Mouse (Mus musculus) CH12.LX (cell line): ENCODE measurements around the gene Fgf22. TPM values are rescaled to one million over a fixed set of nuclear protein-coding genes. Genes with fewer than 3 reads are reported as not detected.

Experiments
- DNase-seq: peaks from one replicate; pipeline ENCODE4 v3.0.0-alpha.2; 2013; ENCODE audit errors: extremely low read depth
- H3K27ac ChIP-seq: 2 replicates; pipeline ENCODE4 v1.5.1; 2012; ENCODE audit warnings: low read depth, mild to moderate bottlenecking, control low read depth, moderate library complexity; ENCODE audit not compliant: insufficient read depth
- H3K27me3 ChIP-seq: replicated peaks from 2 replicates; pipeline ENCODE3; 2012; ENCODE audit warnings: inconsistent platforms
- H3K36me3 ChIP-seq, 2 experiments: replicated peaks in 1 of 2; 2 replicates each; pipeline versions ENCODE3 to v1.6.1; 2012; ENCODE audit warnings: inconsistent platforms in 1 of 2, low read length in 1 of 2, mild to moderate bottlenecking in 1 of 2, mixed read lengths in 1 of 2, moderate library complexity in 1 of 2; ENCODE audit not compliant: control insufficient read depth in 1 of 2, insufficient read depth in 1 of 2
- H3K4me1 ChIP-seq, 2 experiments: 2 replicates each; pipeline ENCODE4 v1.6.1; 2012; ENCODE audit warnings: inconsistent platforms in 1 of 2, moderate library complexity in 1 of 2; ENCODE audit not compliant: insufficient read depth in 2 of 2, control insufficient read depth in 1 of 2
- H3K4me2 ChIP-seq: 2 replicates; pipeline ENCODE4 v1.6.1; 2012; ENCODE audit warnings: low read depth, mild to moderate bottlenecking, control low read depth; ENCODE audit not compliant: poor library complexity, insufficient read depth, severe bottlenecking
- H3K4me3 ChIP-seq, 3 experiments: fragments of 150-350 bp in 1 of 3; sonication (generic) in 1 of 3; replicated peaks in 1 of 3; 2 replicates each; pipeline versions ENCODE3 to v1.5.1; 2011 to 2012; ENCODE audit warnings: low read depth in 2 of 3, low read length in 2 of 3, mild to moderate bottlenecking in 2 of 3, moderate library complexity in 2 of 3, control low read depth in 1 of 3, improper control_type of control experiment in 1 of 3, inconsistent platforms in 1 of 3, mixed read lengths in 1 of 3; ENCODE audit not compliant: poor library complexity in 1 of 3
- H3K79me2 ChIP-seq: replicated peaks from 2 replicates; pipeline ENCODE4 v1.6.1; 2012; ENCODE audit warnings: mild to moderate bottlenecking, moderate library complexity; ENCODE audit not compliant: control insufficient read depth, poor library complexity, insufficient read depth, severe bottlenecking; ENCODE audit errors: extremely low read depth
- H3K9ac ChIP-seq: 2 replicates; pipeline ENCODE4 v1.6.1; 2012; ENCODE audit warnings: low read depth, mild to moderate bottlenecking, control low read depth, moderate library complexity; ENCODE audit not compliant: insufficient read depth
- H3K9me3 ChIP-seq: replicated peaks from 2 replicates; pipeline ENCODE3; 2012; ENCODE audit warnings: low read length, inconsistent platforms, mixed read lengths
- BHLHE40 ChIP-seq: IDR thresholded peaks from 2 replicates; pipeline ENCODE4 v1.6.1; 2011; ENCODE audit warnings: mild to moderate bottlenecking, low read depth, low read length, improper control_type of control experiment
- CHD1 ChIP-seq: IDR thresholded peaks from 2 replicates; pipeline ENCODE4 v1.6.1; 2012; ENCODE audit warnings: low read depth, low read length, improper control_type of control experiment, inconsistent platforms
- CHD2 ChIP-seq: IDR thresholded peaks from 2 replicates; pipeline ENCODE4 v1.6.1; 2011; ENCODE audit warnings: low read length, improper control_type of control experiment
- CTCF ChIP-seq, 2 experiments: IDR thresholded peaks in 1 of 2; conservative IDR thresholded peaks in 1 of 2; 2 replicates each; pipeline ENCODE4 v1.5.1; 2011 to 2012; ENCODE audit warnings: low read depth in 2 of 2, low read length in 2 of 2, improper control_type of control experiment in 1 of 2, inconsistent platforms in 1 of 2, mild to moderate bottlenecking in 1 of 2, moderate library complexity in 1 of 2
- E2F4 ChIP-seq: IDR thresholded peaks from 2 replicates; pipeline ENCODE4 v1.6.1; 2011; ENCODE audit warnings: low read depth, low read length, improper control_type of control experiment; ENCODE audit not compliant: insufficient replicate concordance
- ELF1 ChIP-seq: IDR thresholded peaks from 2 replicates; pipeline ENCODE4 v1.6.1; 2014; ENCODE audit warnings: low read depth, mild to moderate bottlenecking, inconsistent platforms, low read length, improper control_type of control experiment
- EP300 ChIP-seq: IDR thresholded peaks from 2 replicates; pipeline ENCODE4 v1.6.1; 2011; ENCODE audit warnings: low read length, improper control_type of control experiment
- ETS1 ChIP-seq: conservative IDR thresholded peaks from 2 replicates; pipeline ENCODE4 v1.6.1; 2012; ENCODE audit warnings: low read depth, mild to moderate bottlenecking, inconsistent platforms, low read length, improper control_type of control experiment, moderate library complexity
- GABPA ChIP-seq: IDR thresholded peaks from 2 replicates; pipeline ENCODE4 v1.6.1; 2012; ENCODE audit warnings: low read depth, low read length, improper control_type of control experiment, inconsistent platforms; ENCODE audit not compliant: insufficient replicate concordance
- HCFC1 ChIP-seq: IDR thresholded peaks from 2 replicates; pipeline ENCODE4 v1.6.1; 2012; ENCODE audit warnings: low read depth, mild to moderate bottlenecking, inconsistent platforms, low read length, improper control_type of control experiment
- IRF4 ChIP-seq: IDR thresholded peaks from 2 replicates; pipeline ENCODE4 v1.6.1; 2014; ENCODE audit warnings: low read depth, mild to moderate bottlenecking, inconsistent platforms, low read length, improper control_type of control experiment
- JUN ChIP-seq: IDR thresholded peaks from 2 replicates; pipeline ENCODE4 v1.6.1; 2011; ENCODE audit warnings: low read depth, mild to moderate bottlenecking, low read length, improper control_type of control experiment, moderate library complexity; ENCODE audit not compliant: insufficient read depth
- JUND ChIP-seq: conservative IDR thresholded peaks from 2 replicates; pipeline ENCODE4 v1.6.1; 2011; ENCODE audit warnings: low read depth, low read length, improper control_type of control experiment
- KAT2A ChIP-seq: IDR thresholded peaks from 2 replicates; pipeline ENCODE4 v1.6.1; 2012; ENCODE audit warnings: low read length, improper control_type of control experiment, inconsistent platforms; ENCODE audit not compliant: insufficient replicate concordance
- MAFK ChIP-seq: IDR thresholded peaks from 2 replicates; pipeline ENCODE4 v1.6.1; 2011; ENCODE audit warnings: low read length, improper control_type of control experiment; ENCODE audit not compliant: insufficient replicate concordance
- MAX ChIP-seq: IDR thresholded peaks from 2 replicates; pipeline ENCODE4 v1.6.1; 2011; ENCODE audit warnings: low read length, improper control_type of control experiment
- MAZ ChIP-seq: IDR thresholded peaks from 2 replicates; pipeline ENCODE4 v1.6.1; 2012; ENCODE audit warnings: low read depth, mild to moderate bottlenecking, inconsistent platforms, low read length, improper control_type of control experiment, moderate library complexity
- MEF2A ChIP-seq: IDR thresholded peaks from 2 replicates; pipeline ENCODE4 v1.6.1; 2014; ENCODE audit warnings: low read depth, mild to moderate bottlenecking, inconsistent platforms, low read length, improper control_type of control experiment, borderline replicate concordance
- MXI1 ChIP-seq: IDR thresholded peaks from 2 replicates; pipeline ENCODE4 v1.6.1; 2011; ENCODE audit warnings: mild to moderate bottlenecking, low read depth, low read length, improper control_type of control experiment
- MYC ChIP-seq: IDR thresholded peaks from 2 replicates; pipeline ENCODE4 v1.6.1; 2011; ENCODE audit warnings: low read depth, mild to moderate bottlenecking, improper control_type of control experiment, low read length
- NELFE ChIP-seq: IDR thresholded peaks from 2 replicates; pipeline ENCODE4 v1.6.1; 2011; ENCODE audit warnings: low read depth, low read length, improper control_type of control experiment
- NRF1 ChIP-seq: IDR thresholded peaks from 2 replicates; pipeline ENCODE4 v1.6.1; 2014; ENCODE audit warnings: low read depth, mild to moderate bottlenecking, inconsistent platforms, low read length, improper control_type of control experiment, moderate library complexity
- PAX5 ChIP-seq: IDR thresholded peaks from 2 replicates; pipeline ENCODE4 v1.6.1; 2012; ENCODE audit warnings: low read length, inconsistent platforms, mixed read lengths
- POLR2A ChIP-seq: IDR thresholded peaks from 2 replicates; pipeline ENCODE4 v1.6.1; 2011; ENCODE audit warnings: low read depth, mild to moderate bottlenecking, improper control_type of control experiment, low read length
- POLR2AphosphoS2 ChIP-seq: IDR thresholded peaks from 2 replicates; pipeline ENCODE4 v1.6.1; 2011; ENCODE audit warnings: low read depth, low read length, improper control_type of control experiment
- RAD21 ChIP-seq: IDR thresholded peaks from 2 replicates; pipeline ENCODE4 v1.6.1; 2011; ENCODE audit warnings: low read depth, mild to moderate bottlenecking, low read length, improper control_type of control experiment, moderate library complexity
- RCOR1 ChIP-seq: conservative IDR thresholded peaks from 2 replicates; pipeline ENCODE4 v1.6.1; 2012; ENCODE audit warnings: low read depth, mild to moderate bottlenecking, inconsistent platforms, low read length, improper control_type of control experiment
- SIN3A ChIP-seq: IDR thresholded peaks from 2 replicates; pipeline ENCODE4 v1.6.1; 2012; ENCODE audit warnings: low read length, improper control_type of control experiment, inconsistent platforms
- TBP ChIP-seq: conservative IDR thresholded peaks from 2 replicates; pipeline ENCODE4 v1.6.1; 2011; ENCODE audit warnings: low read depth, low read length, improper control_type of control experiment
- TCF12 ChIP-seq: IDR thresholded peaks from 2 replicates; pipeline ENCODE4 v1.6.1; 2014; ENCODE audit warnings: low read depth, mild to moderate bottlenecking, inconsistent platforms, low read length, improper control_type of control experiment
- UBTF ChIP-seq: IDR thresholded peaks from 2 replicates; pipeline ENCODE4 v1.6.1; 2012; ENCODE audit warnings: low read depth, mild to moderate bottlenecking, inconsistent platforms, low read length, improper control_type of control experiment, moderate library complexity
- USF1 ChIP-seq: IDR thresholded peaks from 2 replicates; pipeline ENCODE4 v1.6.1; 2014; ENCODE audit warnings: low read depth, mild to moderate bottlenecking, inconsistent platforms, low read length, improper control_type of control experiment
- USF2 ChIP-seq: conservative IDR thresholded peaks from 2 replicates; pipeline ENCODE4 v1.6.1; 2011; ENCODE audit warnings: low read depth, low read length, improper control_type of control experiment
- ZC3H11A ChIP-seq: IDR thresholded peaks from 2 replicates; pipeline ENCODE4 v1.6.1; 2012; ENCODE audit warnings: low read depth, mild to moderate bottlenecking, inconsistent platforms, low read length, improper control_type of control experiment
- ZKSCAN1 ChIP-seq: IDR thresholded peaks from 2 replicates; pipeline ENCODE4 v1.6.1; 2012; ENCODE audit warnings: low read depth, inconsistent platforms, low read length, improper control_type of control experiment, borderline replicate concordance
- ZMIZ1 ChIP-seq: IDR thresholded peaks from 2 replicates; pipeline ENCODE4 v1.6.1; 2012; ENCODE audit warnings: low read depth, mild to moderate bottlenecking, inconsistent platforms, low read length, improper control_type of control experiment
- ZNF384 ChIP-seq: IDR thresholded peaks from 2 replicates; pipeline ENCODE4 v1.6.1; 2012; ENCODE audit warnings: low read depth, low read length, improper control_type of control experiment, inconsistent platforms
- dilution Hi-C: fragments of 300-500 bp; cut with MboI; formaldehyde crosslinking; loops from 2 replicates; pipeline ENCODE4 v1.14.3; 2020; ENCODE audit warnings: low sequenced_read_pairs; ENCODE audit not compliant: extremely low pct_unique_long_range_greater_than_20kb, extremely low pct_ligation_motif_present
- in situ Hi-C: fragments of 300-500 bp; cut with MboI; formaldehyde crosslinking; loops from 3 replicates; pipeline ENCODE4 v1.14.3; 2019; ENCODE audit warnings: low sequenced_read_pairs, low pct_ligation_motif_present, low pct_unique_long_range_greater_than_20kb, mixed read lengths
- polyA plus RNA-seq: library from polyadenylated mRNA; unstranded; fragments of >175 nt; gene quantifications from 2 replicates; pipeline ENCODE4 v1.2.1, GENCODE M21; 2012; ENCODE audit warnings: low read depth; ENCODE audit not compliant: insufficient read length
- total RNA-seq, 2 experiments: library from RNA; depleted of rRNA; stranded (reverse); fragments of 300-350 nt in 1 of 2; fragments of >200 nt in 1 of 2; gene quantifications; 2 replicates each; pipeline ENCODE4 v1.2.3; 2012 to 2014

Gene Fgf22
- total and polyA plus RNA-seq, 3 experiments = not detected

DNA sequence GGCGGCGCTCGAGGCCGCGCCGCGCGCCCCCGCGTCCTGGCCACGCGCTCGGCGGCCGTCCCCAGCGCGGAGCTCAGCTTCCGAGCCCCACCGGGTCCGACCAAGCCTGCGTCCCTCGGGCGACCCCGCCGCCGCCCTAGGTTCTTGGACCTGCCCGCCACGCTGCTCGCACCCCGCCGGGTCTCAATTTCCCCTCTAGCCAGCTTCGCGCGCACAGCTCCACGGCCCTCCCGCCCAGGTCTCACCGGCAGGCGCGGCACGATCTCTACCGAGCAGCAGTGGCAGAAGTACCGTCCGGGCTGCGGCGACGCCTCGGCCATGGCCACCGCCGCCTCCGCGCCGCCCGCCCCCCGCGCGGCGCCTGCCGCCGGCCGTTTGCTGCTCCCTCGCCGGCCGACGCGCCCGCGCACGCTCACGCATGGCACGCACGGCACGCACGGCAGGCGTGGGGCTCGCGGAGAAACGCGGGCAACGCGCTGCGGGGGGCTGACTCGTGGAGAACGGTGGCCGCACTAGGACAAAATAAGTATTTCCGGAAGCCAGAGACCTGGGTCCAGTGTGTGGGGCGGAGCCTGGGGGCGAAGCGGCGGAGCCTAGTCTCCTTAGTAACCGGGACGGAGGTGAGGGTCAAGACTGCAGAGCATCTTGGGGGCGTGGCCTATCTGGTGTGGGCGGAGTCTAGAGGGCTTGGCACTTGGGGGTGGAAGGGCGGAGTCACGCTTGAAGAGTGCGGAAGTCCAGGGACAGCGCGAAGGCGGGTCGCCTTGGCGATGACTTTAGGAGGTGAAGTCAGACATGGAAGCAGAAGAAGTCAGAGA lies 11.8 kb downstream of the Fgf22 start, which contains the start of gene Rnf126:
TSS of gene Rnf126 (minus strand) at position 445 of the 818 bp plus-strand sequence.
- peak within 1 kb of the TSS; percentile 77 for H3K4me2 ChIP-seq
- peaks cover 27 to 47% of the 10 kb centered on the region in 2 experiments for H3K4me1 ChIP-seq
- peaks cover 38% of the 10 kb centered on the region for H3K79me2 ChIP-seq
- dilution Hi-C loops (no loop called here), in situ Hi-C loops (no loop called here)
- H3K36me3 ChIP-seq = peaks cover 16 to 35% of the 10 kb centered on the region in 2 experiments
- H3K4me3 ChIP-seq = peak within 1 kb of the TSS; percentile 92 to 98 (median 98)
- peak; percentile 100 for DNase-seq
- peak within 1 kb of the TSS; percentile 99 for H3K9ac ChIP-seq
- H3K9me3 ChIP-seq = no peaks in the 10 kb centered on the region
- peak within 1 kb of the TSS; percentile 78 for H3K27ac ChIP-seq
- peak; percentile 23; the same call in 1 of the 2 replicates for TF ChIP-seq USF1
- TF ChIP-seq PAX5 = no peak
- TF ChIP-seq MAX = peak; percentile 87
- TF ChIP-seq JUN = no peak
- TF ChIP-seq JUND = no peak
- no peak for TF ChIP-seq UBTF
- peak; percentile 40; the same call in 1 of the 2 replicates for TF ChIP-seq IRF4
- TF ChIP-seq NRF1 = peak; percentile 80
- TF ChIP-seq TCF12 = peak; percentile 86
- TF ChIP-seq BHLHE40 = peak; percentile 95
- no peak; the same call in 1 of the 2 replicates for TF ChIP-seq CHD1
- 0 out of 2 replicates have a peak, but pooled peaks have one; percentile 52 for TF ChIP-seq NELFE
- no peak for TF ChIP-seq POLR2AphosphoS2
- peak; percentile 68; the same call in 1 of the 2 replicates for TF ChIP-seq ZMIZ1
- no peak for TF ChIP-seq ZKSCAN1
- peak; percentile 91; the same call in 1 of the 2 replicates for TF ChIP-seq MAZ
- TF ChIP-seq ETS1 = peak; percentile 32; the same call in 1 of the 2 replicates
- TF ChIP-seq CHD2 = peak; percentile 55; the same call in 1 of the 2 replicates
- peak; percentile 99 for TF ChIP-seq ELF1
- TF ChIP-seq ZNF384 = no peak
- no peak; the same call in 1 of the 2 replicates for TF ChIP-seq GABPA
- no peak for TF ChIP-seq ZC3H11A
- 0 out of 2 replicates have a peak, but pooled peaks have one; percentile 39 for TF ChIP-seq TBP
- peak; percentile 73 for TF ChIP-seq SIN3A
- TF ChIP-seq MYC = peak; percentile 79
- TF ChIP-seq EP300 = no peak
- TF ChIP-seq USF2 = no peak
- no peak for TF ChIP-seq RAD21
- peak; percentile 89 for TF ChIP-seq MXI1
- TF ChIP-seq MAFK = no peak
- no peak for TF ChIP-seq RCOR1
- peak; percentile 75 for TF ChIP-seq POLR2A
- no peak for TF ChIP-seq CTCF (conservative IDR thresholded peaks at IDR 0.05 in 1 of 2, IDR thresholded peaks at IDR 0.05 in 1 of 2; ENCODE audit: low read depth in 2 of 2, low read length in 2 of 2)
- TF ChIP-seq E2F4 = no peak
- TF ChIP-seq MEF2A = peak; percentile 82; the same call in 1 of the 2 replicates
- peak; percentile 84; the same call in 1 of the 2 replicates for TF ChIP-seq KAT2A
- TF ChIP-seq HCFC1 = peak; percentile 89
- H3K27me3 ChIP-seq = no peaks in the 10 kb centered on the region
